Mouse (Mus musculus): ENCODE results near the gene Fam189b. TPM values are rescaled to one million over a fixed set of nuclear protein-coding genes. Genes with fewer than 3 reads are reported as not detected.

The Fam189b gene
- total RNA-seq, 2 experiments from 2014 or later: 15.8 to 17.2 TPM

DNA sequence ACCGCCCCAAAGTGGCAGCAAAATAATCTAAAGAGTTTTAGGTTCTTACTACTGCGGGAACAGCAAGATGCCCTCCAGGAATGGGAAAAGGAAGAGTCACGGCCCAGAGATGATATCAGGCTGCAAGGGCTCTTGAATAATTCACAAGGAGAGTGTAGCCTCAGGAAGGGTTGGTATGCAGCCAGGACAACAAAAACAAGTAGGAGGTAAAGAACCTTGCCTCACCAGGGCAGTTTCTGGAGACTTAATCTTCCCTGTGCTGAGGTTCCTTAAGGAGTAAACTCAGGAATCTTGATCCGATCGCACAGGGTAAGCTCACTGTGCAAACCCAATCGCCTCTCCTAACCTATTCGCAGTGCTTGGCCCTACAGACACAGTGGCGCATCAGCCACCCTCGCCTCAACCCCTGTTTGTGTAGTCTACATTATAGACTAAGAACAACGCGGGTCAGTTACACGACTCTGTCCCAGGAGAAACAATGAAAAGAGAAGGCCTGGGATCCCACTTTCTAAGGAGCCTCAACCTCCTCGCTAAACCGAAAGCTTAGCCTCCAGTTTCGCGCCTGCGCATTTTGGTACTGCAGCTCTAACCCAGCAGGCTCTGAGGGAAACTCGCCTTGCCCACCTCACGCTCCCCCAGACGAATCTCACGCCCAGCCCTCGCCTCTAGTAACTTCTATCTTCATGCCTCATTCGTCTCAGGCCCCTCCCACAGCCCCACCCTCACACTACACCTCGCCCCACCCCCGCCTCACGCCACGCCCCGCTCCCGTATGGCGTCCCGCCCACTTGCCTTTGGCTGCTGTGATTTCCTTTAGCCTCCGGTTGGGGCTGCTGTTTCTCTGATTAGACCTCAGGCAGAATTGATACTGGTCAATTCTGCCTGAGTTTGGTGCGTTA lies 13.3 kb downstream of the Fam189b start:
- Histone ChIP-seq H3K27ac (peak overlapping the region; percentile 84), H3K4me3 (peak overlapping the region; percentile 70)
- peak; percentile 94 for DNase-seq
- intact Hi-C loops (cut with DNase I): loop anchor here (2.0 kb wide), 1 partner anchor 19 kb away; the partner anchor contains the start of gene Thbs3
- TF ChIP-seq CTCF (IDR thresholded peaks at IDR 0.05): peak; percentile 56

DNA sequence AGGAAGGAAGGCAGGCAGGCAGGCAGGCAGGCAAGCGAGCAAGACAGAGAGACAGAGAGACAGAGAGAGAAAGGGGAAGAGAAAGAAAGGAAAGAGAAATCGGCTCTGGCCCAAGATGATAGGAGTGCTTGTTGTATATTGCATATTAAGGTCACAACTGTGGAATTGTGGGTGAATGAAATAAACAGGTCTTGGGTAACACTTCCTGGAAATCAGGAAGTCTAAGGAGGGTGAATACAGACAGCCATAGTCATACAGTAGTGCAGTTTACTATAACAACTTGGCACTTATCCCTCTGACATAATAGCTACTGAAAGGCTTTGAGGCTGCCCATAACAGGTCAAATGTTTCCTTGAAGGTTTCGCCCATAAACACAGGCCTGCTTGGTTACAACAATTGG lies 16.9 kb downstream of the Fam189b start:
- no peak overlapping the region for H3K4me3 ChIP-seq
- intact Hi-C loops (cut with DNase I): no loop called here
- no peak for TF ChIP-seq CTCF (IDR thresholded peaks at IDR 0.05)

DNA sequence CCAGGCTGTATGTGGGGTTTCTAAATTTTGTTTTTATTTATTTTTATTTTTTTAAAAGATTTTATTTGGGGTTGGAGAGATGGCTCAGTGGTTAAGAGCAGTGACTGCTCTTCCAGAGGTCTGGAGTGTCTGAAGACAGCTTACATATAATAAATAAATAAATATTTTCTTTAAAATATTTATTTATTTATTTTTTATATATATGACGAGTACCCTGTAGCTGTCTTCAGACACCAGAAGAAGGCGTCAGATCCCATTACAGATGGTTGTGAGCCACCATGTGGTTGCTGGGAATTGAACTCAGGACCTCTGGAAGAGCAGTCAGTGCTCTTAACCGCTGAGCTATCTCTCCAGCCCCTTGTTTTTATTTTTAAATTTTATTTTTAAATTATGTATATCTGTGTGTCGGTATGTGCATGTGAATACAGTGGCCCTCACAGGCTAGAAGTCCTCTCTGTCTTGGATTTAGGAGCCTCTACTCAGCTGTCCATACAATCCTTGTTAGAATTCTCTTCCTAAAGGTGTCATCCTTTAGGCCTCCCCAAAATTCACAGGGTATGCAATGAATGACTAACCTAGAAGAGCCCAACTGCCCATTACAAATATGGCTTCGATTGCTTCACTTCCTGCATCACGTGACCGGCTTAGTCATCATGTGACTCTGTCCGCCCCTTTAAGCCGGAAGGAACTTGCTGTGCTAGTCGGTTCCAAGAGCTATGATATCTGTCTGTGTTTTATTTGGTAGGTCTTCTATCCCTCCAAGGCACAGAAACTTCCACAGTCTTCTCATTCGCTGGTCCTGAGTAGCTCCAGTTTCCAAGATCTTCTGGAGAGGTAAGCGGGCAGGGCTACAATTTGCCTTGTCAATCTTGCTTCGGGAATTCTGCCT lies 19.6 kb downstream of the Fam189b start, which contains the start of gene Gba:
TSS of gene Gba (plus strand) at position 676 of the 889 bp plus-strand sequence.
- TF ChIP-seq CTCF (IDR thresholded peaks at IDR 0.05): no peak
- peak; percentile 85 for DNase-seq
- intact Hi-C loops (cut with DNase I): no loop called here
- H3K27ac ChIP-seq: peak within 1 kb of the TSS; percentile 81
- peak within 1 kb of the TSS; percentile 77 for H3K4me3 ChIP-seq

More for the DNA sequence above, 16.9 kb downstream of the Fam189b start:
- DNase-seq: no peak
- no peak overlapping the region for H3K27ac ChIP-seq

DNA sequence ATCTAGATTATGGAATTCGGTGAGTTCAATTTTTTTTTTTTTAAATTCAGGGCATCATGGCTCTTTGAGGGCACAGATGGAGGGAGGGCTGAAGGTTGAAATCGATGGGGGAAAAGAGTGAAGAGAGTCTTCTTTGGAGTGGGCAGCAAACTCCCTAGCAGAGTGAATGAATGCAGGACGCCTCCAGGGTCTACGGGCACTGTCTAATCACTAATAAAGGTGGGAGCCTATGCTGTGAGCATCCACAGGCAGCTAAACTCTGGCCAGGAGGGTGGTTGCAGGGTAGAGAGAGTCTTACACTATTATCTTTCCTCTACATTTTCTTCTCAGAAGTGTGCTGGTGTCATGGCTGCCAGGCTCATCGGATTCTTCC lies 20.2 kb downstream of the Fam189b start:
- TF ChIP-seq CTCF (IDR thresholded peaks at IDR 0.05): no peak
- DNase-seq: no peak
- intact Hi-C loops (cut with DNase I): no loop called here
- Histone ChIP-seq H3K27ac (peak overlapping the region; percentile 81), H3K4me3 (peak overlapping the region; percentile 77)

DNA sequence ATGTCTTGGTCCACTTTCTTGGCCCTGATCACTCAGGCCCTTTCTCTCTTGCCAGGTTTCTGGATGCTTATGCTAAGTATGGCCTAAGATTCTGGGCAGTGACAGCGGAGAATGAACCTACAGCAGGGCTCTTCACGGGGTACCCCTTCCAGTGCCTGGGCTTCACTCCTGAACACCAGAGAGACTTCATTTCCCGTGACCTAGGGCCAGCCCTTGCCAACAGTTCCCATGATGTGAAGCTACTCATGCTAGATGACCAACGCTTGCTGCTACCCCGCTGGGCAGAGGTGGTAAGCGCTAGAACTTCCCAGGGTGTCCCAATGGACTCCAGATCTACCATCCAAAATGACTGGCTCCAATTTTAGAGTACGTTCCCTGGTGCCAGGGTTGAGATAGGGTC lies 23.1 kb downstream of the Fam189b start:
- no peak for TF ChIP-seq CTCF (IDR thresholded peaks at IDR 0.05)
- no peak for DNase-seq
- Histone ChIP-seq H3K4me3 (no peak overlapping the region), H3K27ac (no peak overlapping the region)
- intact Hi-C loops (cut with DNase I): no loop called here

DNA sequence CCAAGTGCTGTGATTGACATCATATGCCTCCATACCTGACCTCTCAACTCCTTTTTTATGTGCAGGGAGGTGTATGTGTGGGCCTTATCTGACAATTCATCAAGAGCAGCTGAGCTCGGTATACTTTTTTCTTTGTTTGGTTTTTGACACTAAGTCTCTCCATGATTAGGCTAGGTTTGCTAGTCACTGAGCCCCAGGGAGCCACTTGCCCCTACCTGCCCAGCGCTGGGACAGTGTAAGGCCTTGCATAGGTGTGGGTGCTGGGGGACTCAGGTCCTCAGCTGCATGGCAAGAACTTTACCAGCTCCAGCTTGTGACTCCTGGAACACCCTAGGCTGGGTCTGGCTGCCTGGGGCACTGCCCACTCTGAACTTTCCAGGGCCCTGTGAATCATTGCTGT lies 23.8 kb downstream of the Fam189b start:
- Histone ChIP-seq H3K27ac (no peak overlapping the region), H3K4me3 (no peak overlapping the region)
- TF ChIP-seq CTCF (IDR thresholded peaks at IDR 0.05): no peak
- intact Hi-C loops (cut with DNase I): no loop called here
- no peak for DNase-seq

DNA sequence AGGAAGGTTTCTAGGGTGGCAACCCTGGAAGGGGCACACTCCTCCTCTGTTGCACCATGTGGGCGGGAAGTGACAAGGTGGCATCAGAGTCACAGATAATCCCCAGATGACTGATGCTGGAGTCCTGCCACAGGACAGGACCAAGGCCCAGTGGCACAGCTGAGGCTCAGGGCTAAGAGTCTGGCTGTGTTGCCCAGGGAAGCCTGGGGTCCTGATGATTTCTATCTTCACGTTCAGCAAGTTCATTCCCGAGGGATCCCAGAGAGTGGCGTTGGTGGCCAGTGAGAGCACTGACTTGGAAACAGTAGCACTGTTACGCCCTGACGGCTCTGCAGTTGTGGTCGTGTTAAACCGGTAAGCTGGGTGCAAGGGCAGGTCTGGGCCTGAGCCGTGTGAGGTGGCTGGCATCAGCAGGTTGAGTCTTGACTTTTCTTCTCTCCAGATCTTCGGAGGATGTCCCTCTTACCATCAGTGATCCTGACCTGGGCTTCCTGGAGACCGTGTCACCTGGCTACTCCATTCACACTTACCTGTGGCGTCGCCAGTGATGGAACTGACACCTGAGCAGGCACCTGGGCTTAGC lies 25.2 kb downstream of the Fam189b start:
- intact Hi-C loops (cut with DNase I): no loop called here
- no peak for DNase-seq
- Histone ChIP-seq H3K27ac (no peak overlapping the region), H3K4me3 (no peak overlapping the region)
- no peak for TF ChIP-seq CTCF (IDR thresholded peaks at IDR 0.05)

DNA sequence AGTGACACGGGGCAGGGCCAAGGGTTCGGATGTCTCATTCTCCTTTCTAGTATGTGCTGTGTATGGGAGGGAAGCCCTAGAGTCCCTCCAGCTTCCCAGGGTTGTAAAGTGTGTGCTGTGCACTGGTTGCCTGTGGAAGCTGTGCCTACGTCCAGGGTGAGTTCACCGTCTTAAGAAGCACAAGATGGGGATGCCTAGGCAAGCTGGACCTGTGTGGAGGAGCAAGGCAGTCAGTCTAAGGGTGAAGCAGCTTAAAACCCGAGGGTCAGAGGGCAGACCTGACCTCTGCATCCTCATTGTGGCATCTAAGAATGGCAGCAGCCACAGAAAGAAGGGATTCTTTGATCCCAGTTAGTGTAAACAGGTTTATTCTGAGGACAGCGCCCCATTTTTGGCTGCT lies 25.8 kb downstream of the Fam189b start:
- no peak overlapping the region for H3K27ac ChIP-seq
- intact Hi-C loops (cut with DNase I): no loop called here
- H3K4me3 ChIP-seq: no peak overlapping the region
- no peak for TF ChIP-seq CTCF (IDR thresholded peaks at IDR 0.05)
- DNase-seq: no peak

DNA sequence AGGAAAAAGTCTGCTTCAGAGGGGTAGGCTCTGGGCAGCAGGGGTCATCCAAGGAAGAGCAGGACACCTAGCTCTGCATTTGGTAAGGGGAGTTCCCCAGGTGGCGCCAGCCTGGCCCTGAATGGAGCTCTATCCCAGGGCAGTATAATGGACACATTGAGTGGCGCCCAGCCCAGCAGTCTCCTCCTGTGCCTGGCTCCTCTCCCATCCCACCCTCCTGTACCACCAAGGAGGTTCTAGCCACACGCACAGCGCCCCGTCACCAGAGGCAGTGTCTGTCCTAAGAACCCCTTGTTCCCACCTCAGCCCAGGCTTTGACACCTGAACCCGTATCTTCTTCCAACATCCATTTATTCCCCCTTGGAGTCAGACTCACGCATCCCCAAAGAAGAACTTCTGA lies 26.8 kb downstream of the Fam189b start:
- intact Hi-C loops (cut with DNase I): loop anchor here (10.0 kb wide), 1 partner anchor 45 kb away; the partner anchor contains the start of genes Clk2 and Hcn3

DNA sequence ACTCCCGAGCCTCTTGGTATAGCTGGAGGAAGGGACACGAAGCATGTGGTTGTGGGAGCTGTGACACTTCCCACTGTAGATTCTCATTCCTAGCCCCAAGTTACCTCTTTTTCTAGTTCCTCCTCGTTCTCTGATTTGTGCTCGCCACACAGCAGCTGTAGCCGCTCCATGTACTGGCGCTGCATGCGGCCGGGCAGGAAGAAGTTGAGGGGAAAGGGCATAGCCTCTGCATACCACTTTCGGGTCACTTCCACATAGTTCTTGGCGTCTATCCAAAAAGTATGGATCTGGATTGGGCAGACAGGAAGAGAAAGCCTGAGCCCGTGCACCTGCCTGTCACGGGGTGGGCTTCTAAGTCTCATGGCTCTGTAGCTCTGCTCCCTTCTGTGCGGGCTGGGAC lies 27.2 kb downstream of the Fam189b start:
- intact Hi-C loops (cut with DNase I): loop anchor here (10.0 kb wide), 1 partner anchor 45 kb away; the partner anchor contains the start of genes Clk2 and Hcn3
- H3K4me3 ChIP-seq: no peak overlapping the region
- no peak overlapping the region for H3K27ac ChIP-seq
- DNase-seq: no peak
- no peak for TF ChIP-seq CTCF (IDR thresholded peaks at IDR 0.05)

More for the DNA sequence above, 26.8 kb downstream of the Fam189b start:
- TF ChIP-seq CTCF (IDR thresholded peaks at IDR 0.05): no peak
- Histone ChIP-seq H3K4me3 (no peak overlapping the region), H3K27ac (no peak overlapping the region)
- no peak for DNase-seq

DNA sequence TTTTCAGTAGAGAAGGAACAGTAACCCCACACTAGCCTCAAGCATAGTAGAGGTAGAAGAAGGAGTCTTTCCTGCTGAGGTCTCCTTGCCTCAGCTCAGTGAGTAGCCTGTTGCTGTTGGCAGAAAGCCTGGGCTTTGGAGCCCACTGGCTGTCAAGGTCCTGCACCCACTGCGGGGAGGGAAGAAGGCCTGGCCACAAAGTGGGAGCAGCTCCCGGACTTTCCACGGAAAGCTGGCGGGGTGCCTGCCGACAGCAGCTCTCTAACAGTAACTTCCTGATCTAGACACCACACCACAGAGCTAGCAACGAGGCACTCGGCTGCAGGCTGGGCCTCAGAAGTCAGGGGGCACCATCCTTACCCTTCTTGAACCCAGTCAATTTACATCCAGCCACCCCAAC lies 27.8 kb downstream of the Fam189b start:
- peak overlapping the region; percentile 8; the same call in 1 of the 2 replicates for H3K27ac ChIP-seq
- DNase-seq: peak; percentile 50
- TF ChIP-seq CTCF (IDR thresholded peaks at IDR 0.05): no peak
- intact Hi-C loops (cut with DNase I): loop anchor here (10.0 kb wide), 1 partner anchor 46 kb away; the partner anchor contains the start of genes Clk2 and Hcn3
- H3K4me3 ChIP-seq: no peak overlapping the region
